Mouse (Mus musculus): ENCODE results near the gene Tbcc. TPM values are rescaled to one million over a fixed set of nuclear protein-coding genes. Genes with fewer than 3 reads are reported as not detected.
"Not testable (repeated sequence)": the region's sequence is repeated elsewhere in the genome, so short reads cannot be mapped to it uniquely, and the experiment has no call there.

Tbcc gene
- total RNA-seq (2022), result 10 to 100 TPM; 26.1 to 38.4 (median 32.5) TPM

DNA sequence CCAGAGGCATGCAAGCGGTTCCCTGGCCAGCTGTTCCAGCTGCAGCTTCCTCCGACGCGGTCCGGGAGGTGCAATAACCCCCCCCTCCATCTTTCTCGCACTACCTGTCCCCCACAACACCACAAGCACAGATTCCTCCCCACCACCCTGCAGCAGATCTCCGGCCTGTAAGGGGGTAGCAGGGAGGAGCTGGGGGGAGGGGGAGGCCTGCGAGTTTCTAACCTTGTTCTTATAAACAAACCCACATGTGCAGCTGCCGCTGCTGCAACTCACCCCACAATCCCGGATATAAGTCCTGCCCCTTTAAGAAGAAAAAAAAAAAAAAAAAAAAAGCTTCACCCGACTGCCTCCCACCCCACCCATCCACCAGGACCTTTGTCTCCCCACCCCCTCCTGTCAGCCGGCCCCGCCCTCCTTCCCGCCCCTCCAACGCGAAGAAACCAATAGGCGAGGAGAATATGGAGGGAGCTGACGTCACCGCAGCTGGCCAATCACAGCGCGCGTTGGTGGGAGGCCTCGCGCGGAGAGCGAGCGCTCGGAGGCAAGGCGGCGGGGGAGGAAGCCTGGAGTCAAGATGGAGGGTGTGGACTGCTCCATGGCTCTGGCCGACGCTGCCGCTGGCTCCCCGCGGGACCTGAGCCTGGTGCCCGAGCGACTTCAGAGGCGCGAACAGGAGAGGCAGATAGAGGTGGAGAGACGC, at the start of gene Tbcc:
TSS of gene Tbcc (plus strand) at position 569 of the 700 bp plus-strand sequence.
- peak; percentile 90 to 96 for DNase-seq (ENCODE audit: low spot score in 2 of 2)

DNA sequence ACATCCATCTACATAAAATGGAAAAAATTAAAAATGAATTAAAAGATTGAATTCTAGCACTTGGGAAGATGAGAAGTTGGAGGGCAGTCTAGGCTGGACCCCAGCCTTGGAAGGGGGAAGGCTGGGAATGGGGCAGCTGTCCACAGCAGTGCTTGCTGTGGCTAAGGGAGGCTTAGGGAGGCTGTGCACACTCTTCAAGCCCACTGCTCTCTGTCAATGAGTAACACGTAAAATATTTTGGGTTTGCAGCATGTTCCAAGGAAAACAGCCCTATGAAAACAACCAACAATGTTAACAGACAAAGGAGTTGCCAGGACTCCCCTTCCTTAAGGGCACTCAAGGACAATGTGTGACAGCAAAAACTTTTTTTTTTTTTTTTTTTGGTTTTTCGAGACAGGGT, 47.5 kb upstream of the Tbcc start:
- no peak for DNase-seq (ENCODE audit: low spot score in 2 of 2)

DNA sequence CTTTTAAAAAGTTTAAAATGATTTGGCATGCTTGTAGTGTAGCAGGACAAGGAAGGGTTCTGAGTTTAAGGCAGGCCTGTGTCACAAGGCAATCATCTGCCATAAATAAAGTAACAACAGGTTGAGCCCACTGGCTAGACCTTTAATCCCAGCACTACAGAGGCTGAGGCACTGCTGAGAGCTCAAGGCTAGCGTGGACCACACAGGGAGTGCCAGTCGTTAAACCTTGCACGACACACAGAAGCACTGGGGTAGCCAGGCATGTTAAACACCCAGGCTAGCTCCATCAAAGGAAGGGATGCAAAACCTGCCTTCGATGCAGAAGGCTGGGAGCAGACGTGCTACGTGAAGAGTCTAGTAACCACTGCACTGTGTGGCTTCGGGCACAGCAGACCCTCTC, 46.8 kb upstream of the Tbcc start:
- DNase-seq (ENCODE audit: low spot score in 2 of 2), result no peak

DNA sequence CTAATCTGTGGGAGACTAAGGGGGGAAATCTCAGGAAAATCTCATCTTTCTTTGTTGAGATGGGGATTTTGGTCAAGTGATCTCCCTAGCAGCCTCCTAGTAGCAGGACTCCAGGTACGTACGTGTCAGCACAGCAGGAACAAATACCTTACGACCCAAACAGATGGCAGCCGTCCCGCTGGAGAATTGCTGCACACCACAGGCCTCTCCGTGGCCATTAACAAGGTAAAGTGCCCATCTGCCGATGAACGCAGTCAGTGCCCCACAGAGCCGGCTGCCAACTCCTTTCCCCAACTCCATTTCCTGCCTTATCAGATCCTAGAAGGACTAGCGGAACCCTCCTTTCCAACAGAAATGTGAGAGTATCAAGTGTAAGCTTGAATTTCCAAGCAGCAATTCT, 45.7 kb upstream of the Tbcc start:
- no peak for DNase-seq (ENCODE audit: low spot score in 2 of 2)

DNA sequence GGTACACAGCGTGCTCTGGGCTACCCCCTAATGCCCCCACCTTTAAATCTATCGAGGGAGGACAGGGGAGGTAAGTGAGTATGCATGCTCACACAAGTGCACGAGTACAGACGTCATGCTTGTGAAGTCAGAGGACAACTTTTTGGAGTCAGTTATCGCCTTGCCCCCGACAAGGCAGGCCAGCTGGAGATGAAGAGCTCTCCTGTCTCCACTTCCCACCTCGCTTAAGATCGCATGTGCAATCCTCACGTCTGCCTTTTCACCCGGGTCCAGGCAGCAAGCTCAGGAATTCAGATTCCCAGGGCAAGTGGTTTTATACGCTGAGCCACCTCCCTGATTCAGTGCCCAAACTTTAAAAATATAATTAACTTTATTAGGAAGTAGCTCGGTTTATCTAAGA, 45.2 kb upstream of the Tbcc start:
- no peak for DNase-seq (ENCODE audit: low spot score in 2 of 2)

DNA sequence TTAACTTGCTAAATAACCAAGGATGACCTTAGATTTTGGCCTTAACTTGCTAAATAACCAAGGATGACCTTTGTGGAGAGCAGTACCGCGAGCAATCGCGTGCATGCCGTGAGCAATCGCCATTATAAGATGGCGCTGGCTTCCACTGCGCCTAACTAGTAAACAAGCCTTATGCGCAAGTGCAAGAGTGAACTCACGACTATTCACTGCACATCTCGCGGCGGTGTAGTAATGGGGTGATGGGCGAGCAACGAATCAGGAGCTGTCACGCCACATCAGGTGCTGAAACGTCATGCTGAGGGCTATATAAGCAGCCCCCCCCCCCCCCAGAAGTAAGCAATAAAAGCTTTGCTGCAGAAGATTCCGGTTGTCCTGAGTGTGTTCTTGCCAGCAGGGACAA, 43.9 kb upstream of the Tbcc start:
- DNase-seq (ENCODE audit: low spot score in 2 of 2), result not testable (repeated sequence)

DNA sequence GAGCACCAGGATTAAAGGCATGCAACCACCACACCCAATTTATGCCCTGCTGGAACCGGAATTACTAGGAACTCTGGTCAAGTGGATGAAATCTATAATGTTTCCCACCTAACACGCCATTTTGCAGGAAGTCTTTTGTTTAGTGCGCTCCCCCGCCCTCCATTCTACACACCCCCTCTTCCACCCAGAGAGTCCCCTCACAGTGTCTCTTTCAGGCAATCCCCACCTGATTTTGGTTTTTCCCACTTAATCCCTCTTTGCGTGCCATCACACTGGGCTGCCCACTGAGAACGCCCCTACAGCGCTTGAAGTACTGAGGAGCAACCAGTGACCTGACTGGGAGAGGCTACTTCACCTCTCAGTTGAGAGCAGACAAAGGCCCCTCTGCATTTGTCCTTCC, 43.3 kb upstream of the Tbcc start:
- DNase-seq (ENCODE audit: low spot score in 2 of 2), result no peak

DNA sequence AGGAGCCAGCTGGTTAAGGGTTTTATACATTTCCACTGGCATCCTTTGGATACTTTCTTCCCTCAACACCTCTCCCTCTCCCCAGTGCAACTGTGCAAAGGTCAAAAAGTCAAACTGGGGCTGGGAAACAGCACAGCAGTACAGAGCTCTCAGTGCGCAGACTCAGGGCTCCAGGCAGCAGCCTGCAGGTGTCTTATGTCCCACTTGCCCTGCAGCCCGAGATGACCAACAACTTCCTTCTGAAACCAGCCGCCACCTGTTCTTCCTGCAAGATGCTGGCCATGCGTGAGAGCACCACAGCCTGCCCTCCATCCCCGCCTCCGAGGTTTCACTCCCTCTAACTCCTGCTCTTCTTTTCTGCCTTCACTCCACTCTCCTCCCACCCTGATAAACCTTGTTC, 37.8 kb upstream of the Tbcc start:
- DNase-seq (ENCODE audit: low spot score in 2 of 2), result no peak

DNA sequence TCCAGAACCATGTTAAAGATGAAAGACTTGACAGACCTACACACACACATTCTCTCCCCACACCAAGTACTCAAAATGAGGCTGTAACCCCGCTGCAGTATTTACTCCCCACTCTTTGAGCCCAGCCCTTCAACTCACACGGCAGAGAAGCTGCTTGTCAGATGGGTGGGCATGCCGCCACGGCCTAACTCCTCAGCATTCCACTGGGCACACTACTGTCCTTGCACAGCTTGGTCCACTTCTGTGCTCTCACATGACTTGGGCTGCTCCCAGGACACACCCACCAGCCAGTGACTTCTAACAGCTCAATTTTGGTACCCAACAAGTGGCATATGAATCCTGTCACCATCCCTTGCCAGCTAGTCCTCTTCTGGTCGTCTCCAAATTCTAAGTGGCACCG, 37.2 kb upstream of the Tbcc start:
- peak in 1 of 2 experiments; percentile 61 for DNase-seq (ENCODE audit: low spot score in 2 of 2)

DNA sequence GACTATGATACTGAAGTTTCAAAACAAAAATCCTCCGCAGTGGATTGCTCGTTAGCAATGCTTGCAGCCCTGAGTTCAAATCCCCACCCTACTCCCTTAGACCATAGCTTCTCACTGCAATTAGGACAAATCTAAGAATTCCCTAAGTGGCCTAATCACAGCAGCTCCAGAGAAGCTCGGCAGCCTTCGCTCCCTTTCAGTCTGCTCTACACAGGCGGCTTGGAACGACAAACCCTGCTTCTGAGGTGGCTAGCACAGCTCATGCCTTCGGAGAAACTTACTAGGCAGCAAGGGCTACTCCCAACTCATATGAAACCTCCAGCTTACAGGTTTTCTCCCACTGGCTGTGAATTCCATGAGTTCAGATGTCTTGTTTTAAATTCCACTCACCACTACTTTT, 36.4 kb upstream of the Tbcc start:
- DNase-seq (ENCODE audit: low spot score in 2 of 2), result no peak

DNA sequence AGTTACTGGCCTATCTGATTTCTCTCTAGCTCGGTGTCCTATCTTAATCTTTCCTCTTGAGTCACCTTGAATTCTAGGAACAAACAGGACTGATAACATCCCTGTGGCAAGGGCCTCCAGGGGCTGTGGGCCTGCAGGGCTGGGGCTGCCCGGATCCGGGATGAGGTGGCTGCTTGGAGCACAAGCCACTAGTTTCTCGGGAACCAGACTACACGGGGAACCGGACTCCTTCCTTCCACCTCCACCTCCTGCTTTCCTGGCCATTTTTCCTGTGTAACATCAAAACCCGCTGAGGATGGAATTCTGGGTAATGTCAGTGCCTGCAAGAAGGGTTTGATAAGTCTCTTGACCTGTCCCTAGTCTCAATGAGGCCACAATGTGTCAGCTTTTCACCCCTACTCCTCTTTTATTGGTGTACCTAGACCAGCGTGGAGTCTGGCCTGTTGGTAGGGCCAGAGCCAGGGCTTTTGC, 35.8 kb upstream of the Tbcc start:
- no peak for DNase-seq (ENCODE audit: low spot score in 2 of 2)

DNA sequence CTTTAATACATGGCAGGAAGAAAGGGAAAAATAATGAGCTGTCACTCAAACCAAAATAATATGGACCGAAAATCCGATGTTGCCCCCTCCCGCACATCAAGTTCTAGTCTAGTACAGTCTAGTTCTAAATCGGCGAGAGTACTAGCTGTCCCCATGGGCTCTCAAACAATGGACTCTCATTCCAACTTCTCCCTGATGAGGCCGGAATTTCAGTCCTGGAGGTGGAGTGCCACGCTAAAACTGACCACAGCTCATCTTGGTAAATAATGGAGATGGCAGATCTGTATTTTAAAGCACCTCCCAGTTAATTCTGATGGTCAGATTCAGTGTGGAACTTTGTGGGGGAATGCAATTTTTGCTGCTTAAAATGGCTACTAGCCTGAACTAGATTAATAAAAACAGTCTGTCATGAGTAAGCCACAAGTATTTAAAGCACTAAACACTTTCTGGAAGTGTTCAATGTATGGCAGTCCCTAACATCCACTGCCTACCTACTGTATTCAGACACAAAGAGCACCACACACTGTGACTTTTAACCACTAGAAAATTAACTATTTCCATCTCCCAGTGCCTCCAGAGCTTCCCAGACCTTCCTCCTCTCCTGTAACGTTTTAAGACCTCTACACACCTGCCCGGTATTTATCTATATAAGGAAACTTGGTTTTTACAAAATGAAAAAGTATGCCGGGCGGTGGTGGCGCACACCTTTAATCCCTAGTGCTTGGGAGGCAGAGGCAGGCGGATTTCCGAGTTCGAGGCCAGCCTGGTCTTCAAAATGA, 35.0 kb upstream of the Tbcc start:
- no peak for DNase-seq (ENCODE audit: low spot score in 2 of 2)

DNA sequence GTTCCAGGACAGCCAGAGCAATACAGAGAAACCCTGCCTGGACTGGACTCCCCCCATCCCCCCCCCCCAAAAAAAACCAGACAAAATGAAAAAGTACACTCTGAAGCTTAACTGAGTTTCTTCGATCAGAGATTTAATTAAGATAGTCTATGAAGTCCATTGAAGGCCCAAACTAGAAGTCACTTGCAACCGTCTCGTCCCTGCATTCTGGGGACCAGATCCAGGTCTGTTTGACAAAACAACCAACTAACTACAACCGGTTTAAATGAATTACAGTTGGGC, 34.4 kb upstream of the Tbcc start:
- DNase-seq (ENCODE audit: low spot score in 2 of 2), result no peak

DNA sequence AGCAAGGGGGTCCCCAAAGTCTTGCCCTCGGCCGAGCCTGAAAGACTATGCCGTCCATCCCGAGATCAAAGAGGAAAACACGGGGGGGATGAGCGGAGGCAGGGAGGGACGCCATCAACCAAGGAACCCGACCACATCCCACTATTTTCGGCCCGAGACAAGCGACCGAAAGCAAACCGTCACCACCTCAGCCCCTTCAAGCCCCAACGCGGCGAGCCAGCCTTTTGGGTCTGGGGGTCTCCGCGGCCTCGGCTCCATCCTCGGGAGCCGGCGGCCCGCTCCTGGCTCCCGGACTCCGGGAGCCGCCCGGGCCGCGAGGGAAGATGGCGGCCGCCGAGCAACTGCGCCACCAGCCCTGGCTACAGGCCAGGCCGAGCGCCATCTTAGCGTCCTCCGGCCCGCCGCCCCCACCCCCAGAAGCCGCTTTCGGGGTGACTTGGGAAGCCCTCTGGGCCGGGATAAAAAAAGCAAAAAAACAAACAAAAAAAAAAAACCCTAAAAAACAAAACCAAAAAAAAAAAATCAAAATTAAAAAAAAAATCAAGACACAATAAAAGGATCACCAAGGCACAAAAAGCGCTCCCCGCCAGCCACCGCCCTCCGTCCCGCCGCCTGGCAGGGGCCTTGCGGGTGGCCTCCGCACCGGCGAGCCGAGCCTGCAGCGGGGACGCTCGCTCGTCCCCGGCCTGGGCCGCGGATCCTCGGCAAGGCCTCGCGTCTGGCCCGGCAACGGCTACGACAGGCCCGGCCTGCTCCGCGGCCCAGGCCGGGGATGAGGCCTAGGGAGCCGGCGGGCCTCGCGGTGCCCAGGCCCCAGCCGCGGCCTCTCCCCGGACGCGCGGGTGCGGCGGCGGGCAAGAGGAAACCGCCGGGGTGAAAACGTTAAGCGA, 33.8 kb upstream of the Tbcc start:
- DNase-seq (ENCODE audit: low spot score in 2 of 2), result peak; percentile 57 to 59

DNA sequence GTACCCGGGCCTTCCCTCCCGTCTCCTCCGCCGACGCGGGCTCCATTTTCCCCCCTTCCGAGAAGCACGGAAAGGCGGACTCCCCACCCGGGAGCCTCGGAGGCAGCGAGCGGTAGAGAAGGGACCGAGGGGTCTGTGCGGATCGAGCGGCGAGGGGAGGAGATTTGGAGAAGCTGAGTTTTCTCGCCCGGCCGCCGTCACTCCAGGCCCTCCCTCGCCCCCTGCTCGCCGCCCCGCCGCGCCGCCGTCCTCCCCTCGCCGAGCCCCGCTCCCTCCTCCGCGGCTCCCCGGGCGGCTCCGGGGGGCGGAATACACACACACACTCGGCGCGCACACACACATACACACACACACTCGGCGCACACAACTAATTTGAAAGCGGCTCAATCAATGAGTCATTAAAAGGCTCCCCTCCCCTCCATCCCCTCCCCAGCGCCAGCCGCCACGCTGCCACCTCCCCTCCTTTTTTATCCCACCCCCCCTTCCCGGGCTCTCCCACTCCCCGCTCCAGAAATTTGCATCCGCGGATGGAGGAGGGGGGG, 33.1 kb upstream of the Tbcc start:
- peak; percentile 53 to 77 for DNase-seq (ENCODE audit: low spot score in 2 of 2)

DNA sequence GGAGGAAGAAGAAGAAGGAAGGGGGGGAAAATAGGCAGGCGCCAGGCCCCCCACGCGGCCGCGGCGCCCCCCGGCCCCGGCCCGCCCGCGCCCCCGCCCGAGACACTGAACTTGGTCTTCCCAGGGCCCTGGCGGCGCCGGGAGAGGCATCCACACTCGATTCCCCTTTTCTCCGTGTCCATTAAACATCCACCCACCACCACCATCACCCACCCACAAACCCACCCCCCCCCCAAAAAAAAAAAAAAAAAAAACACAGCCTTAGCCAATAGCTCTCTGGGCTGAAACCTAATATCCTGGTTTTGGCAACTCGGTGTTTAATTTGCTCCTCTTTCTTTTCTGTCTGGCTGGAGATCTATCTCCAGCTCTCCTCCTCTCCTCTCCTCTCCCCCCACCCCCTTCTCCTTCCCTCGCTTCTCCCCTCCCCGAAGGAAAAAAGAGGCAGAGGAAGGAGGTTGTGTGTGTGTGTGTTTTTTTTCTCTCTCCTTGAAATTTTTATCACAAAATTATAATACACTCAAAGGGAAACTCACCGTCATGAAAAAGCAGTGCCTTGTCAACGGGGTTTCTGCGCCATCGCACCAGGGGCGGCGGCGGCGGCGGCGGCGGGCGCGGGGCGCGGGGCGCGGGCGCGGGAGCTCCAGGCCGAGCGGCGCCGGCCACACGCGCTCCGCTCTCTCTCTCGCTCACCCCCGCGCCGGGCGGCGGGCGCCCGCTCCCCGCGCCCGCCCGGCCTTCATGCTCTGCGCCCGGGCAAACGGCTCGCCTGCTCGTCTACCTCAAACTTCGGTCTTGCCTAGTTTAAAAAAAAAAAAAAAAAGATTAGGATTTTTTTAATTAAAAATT, 32.4 kb upstream of the Tbcc start, which contains the start of gene Bicral:
TSS of gene Bicral (minus strand) at position 580 of the 846 bp plus-strand sequence.
- peak; percentile 44 to 59 for DNase-seq (ENCODE audit: low spot score in 2 of 2)

DNA sequence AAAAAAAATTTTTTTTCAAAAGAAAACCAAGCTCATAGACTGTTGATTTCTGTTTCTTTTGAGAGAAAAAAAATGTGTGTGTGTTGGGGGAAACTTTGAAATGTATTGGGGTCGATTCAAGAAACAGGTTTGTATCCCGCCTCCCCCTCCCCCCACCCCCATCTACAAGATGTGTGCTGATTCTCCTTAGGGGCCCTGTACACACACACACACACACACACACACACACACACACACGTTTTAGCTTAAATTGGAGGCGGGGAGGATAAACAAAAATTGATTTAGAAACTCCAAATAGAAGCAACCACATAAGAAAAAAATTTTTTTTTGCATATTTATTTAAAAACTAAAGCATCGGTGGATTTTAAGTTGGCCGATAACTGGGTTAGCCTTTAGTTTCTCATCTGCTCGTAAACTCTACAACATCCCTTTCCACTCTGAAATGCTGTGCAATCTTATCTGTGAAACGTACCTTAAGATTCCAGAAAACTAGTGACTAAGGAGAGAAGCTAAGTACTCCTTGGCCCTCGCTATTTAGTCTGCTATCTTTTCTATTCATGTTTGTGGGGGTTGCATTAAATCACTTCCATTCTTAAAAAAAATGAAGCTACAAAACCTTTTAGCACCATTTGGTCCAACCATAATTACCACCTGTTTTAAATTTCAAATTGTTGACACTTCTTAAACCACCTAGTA, 31.6 kb upstream of the Tbcc start:
- no peak for DNase-seq (ENCODE audit: low spot score in 2 of 2)

DNA sequence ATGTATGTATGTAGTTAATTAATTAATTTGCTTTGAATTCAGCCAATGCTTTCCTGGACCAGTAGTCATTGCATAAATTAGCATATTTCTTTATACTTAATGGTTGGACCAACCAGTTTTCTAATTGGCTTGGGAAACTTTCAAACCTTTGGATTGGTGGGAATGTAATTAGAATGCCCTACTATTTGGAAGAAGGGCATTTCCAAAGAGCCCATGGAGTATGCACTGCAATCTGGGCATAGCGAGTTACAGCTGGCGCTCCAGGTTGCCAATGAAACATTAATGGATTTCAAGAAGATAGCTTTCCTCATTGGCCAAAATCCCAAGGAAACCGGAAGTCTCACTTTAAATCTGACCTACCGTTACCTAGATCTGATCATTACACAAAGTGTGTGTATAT, 30.4 kb upstream of the Tbcc start:
- no peak for DNase-seq (ENCODE audit: low spot score in 2 of 2)

DNA sequence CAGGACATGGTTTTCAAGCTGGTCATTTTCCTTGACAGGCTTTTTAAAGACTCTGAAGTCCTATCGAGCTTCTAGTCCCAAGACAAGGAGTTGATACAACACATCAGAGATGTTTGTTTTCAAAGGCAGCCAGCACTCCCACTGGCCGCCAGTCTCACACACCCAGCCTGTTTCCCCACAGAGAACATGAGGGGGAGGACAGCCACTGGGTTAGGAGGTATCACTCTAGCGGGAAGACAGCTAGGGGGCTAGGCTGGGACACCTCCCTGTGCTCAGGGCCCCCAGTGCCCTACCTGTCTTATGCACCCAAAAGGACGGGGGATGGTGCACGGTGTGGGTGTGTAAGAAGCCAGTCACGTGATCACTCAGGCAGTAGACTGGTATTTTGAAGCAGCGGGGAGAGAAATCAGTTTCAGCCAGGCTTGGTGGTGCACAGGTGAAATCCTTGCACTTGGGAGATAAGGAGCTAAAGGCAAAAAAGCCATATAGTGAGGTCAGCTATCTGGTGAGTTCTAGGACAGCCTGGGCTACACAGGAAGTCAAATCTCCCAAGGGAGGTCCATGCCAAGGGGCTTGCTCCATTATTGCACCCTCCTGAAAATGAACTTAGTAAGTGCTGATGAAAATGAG, 25.8 kb upstream of the Tbcc start:
- DNase-seq (ENCODE audit: low spot score in 2 of 2), result no peak

DNA sequence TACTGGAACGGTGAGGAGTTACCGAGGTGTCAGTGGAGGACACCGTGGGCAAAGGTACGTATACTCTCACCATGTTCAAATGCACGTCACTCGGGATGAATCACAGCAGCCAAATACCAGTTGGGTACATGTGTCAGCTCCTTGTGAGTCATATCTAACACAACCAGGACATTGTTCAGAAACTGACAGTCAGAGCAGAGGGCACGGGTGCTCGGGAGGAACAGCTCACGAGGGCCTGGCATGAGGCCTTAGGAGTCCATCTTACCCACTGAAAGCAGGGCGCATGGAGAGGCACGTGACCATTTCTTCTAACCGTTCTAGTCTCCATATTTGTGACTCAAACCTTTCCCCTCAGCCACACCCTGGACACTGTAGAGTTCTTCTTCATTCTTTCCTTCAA, 23.6 kb upstream of the Tbcc start:
- peak in 1 of 2 experiments; percentile 50 for DNase-seq (ENCODE audit: low spot score in 2 of 2)
